In genomic region chr5:27194975-27195374, GRCm38 (mm10) we compare ENCODE assay signal across 12 mouse cellular contexts.
DNase-seq lines count a peak whose midpoint lies in the region; ATAC-seq lines count a peak whose summit lies in the region.
"Had no signal": no experiment of that assay in that cellular context is flagged by ENCODE, and none has a peak within 500 bp of the region (broad histone marks: within the 10 kb centered on the region; RNA-seq: fewer than 3 reads in every experiment).

No protein-coding gene starts in this region.

- DNase-seq in lung, postnatal 36 days: peak; percentile 9
- DNase-seq in lung, postnatal 14 days: no peak
- DNase-seq in Muller cell, postnatal 12 days (ENCODE audit: inconsistent ontology term): peak; percentile 27
- DNase-seq in naive thymus-derived CD4-positive, alpha-beta T cell, adult 2 months (ENCODE audit: low read depth): peak; percentile 16
- DNase-seq in cerebellum, adult 11-12 months: no peak
- DNase-seq: adrenal gland, postnatal 14 days; gastrocnemius, postnatal 36 days; left cerebral cortex, postnatal 4 days; lung, embryonic 14.5 days had no signal

- ATAC-seq in hematopoietic stem cell, adult 5-6 weeks (replicated peaks in 1 of 2; ENCODE audit: insufficient read depth in 1 of 2, low FRiP score in 2 of 2, low TSS enrichment in 1 of 2, low read depth in 1 of 2, poor library complexity in 2 of 2, severe bottlenecking in 2 of 2): peak; percentile 96 to 99
- ATAC-seq in erythroid progenitor cell, adult 5-6 weeks (replicated peaks; ENCODE audit: low FRiP score, poor library complexity, severe bottlenecking): no peak
- ATAC-seq: liver, embryonic 12.5 days had no signal

Comparison
In these comparisons a context has a peak if more than half of its experiments do, and no peak if none do; other contexts are left out.
1. DNase-seq: peak in lung, postnatal 36 days (single experiment), Muller cell, postnatal 12 days (single experiment) and naive thymus-derived CD4-positive, alpha-beta T cell, adult 2 months (single experiment); none in lung, postnatal 14 days (single experiment) and cerebellum, adult 11-12 months (single experiment).